8 mouse cellular contexts compared by ENCODE assay signal in genomic region chr19:24030871-24031556, GRCm38 (mm10). TPM values are rescaled to one million over a fixed set of nuclear protein-coding genes. Genes with fewer than 3 reads are reported as not detected.
DNase-seq lines count a peak whose midpoint lies in the region; ATAC-seq lines count a peak whose summit lies in the region.

Gene Fam189a2, minus strand, starts transcription at chr19:24031019.

- ATAC-seq in forebrain, embryonic 16.5 days: peak; percentile 86
- ATAC-seq in midbrain, embryonic 13.5 days: peak; percentile 90

- H3K9me3 ChIP-seq in forebrain, embryonic 16.5 days (ENCODE audit: control insufficient read depth, low read length): no peaks in the 10 kb centered on the region
- H3K9me3 ChIP-seq in hindbrain, embryonic 10.5 days: no peaks in the 10 kb centered on the region
- no peaks in the 10 kb centered on the region for H3K9me3 ChIP-seq in midbrain, embryonic 13.5 days

- H3K9ac ChIP-seq in forebrain, embryonic 16.5 days (replicated peaks; ENCODE audit: low read depth, low read length): peak within 1 kb of the TSS; percentile 76
- peak within 1 kb of the TSS; percentile 76 for H3K9ac ChIP-seq in midbrain, embryonic 13.5 days (replicated peaks)

- peak within 1 kb of the TSS; percentile 96 for H3K4me2 ChIP-seq in forebrain, embryonic 16.5 days (ENCODE audit: low read length)
- H3K4me2 ChIP-seq in midbrain, embryonic 13.5 days (replicated peaks): peak within 1 kb of the TSS; percentile 88

- peaks cover 27% of the 10 kb centered on the region for H3K27me3 ChIP-seq in forebrain, embryonic 16.5 days (replicated peaks; ENCODE audit: control insufficient read depth, insufficient read depth, low read length)
- H3K27me3 ChIP-seq in hindbrain, embryonic 10.5 days (ENCODE audit: insufficient read depth, poor library complexity, severe bottlenecking): peaks cover 64% of the 10 kb centered on the region
- H3K27me3 ChIP-seq in midbrain, embryonic 13.5 days: peaks cover 55% of the 10 kb centered on the region

- peak within 1 kb of the TSS; percentile 70 for H3K27ac ChIP-seq in brown adipose tissue, adult 24 weeks (replicated peaks; ENCODE audit: low read depth, low read length)
- no peak within 1 kb of the TSS for H3K27ac ChIP-seq in forebrain, embryonic 16.5 days (ENCODE audit: low read length)
- H3K27ac ChIP-seq in hindbrain, embryonic 10.5 days: peak within 1 kb of the TSS; percentile 82
- peak within 1 kb of the TSS; percentile 67 for H3K27ac ChIP-seq in midbrain, embryonic 13.5 days

- under 1% methylated on average over 65 of the region's 65 CpGs for WGBS in forebrain, embryonic 16.5 days
- 2% methylated on average over 59 of the region's 65 CpGs for WGBS in hindbrain, embryonic 10.5 days
- whole genome bisulfite sequencing in midbrain, embryonic 13.5 days: under 1% methylated on average over 56 of the region's 65 CpGs

- no peaks in the 10 kb centered on the region for H3K36me3 ChIP-seq in forebrain, embryonic 16.5 days (ENCODE audit: control insufficient read depth, insufficient read depth)
- H3K36me3 ChIP-seq in hindbrain, embryonic 10.5 days: no peaks in the 10 kb centered on the region
- H3K36me3 ChIP-seq in midbrain, embryonic 13.5 days: no peaks in the 10 kb centered on the region

- H3K4me3 ChIP-seq in brown adipose tissue, adult 24 weeks (ENCODE audit: insufficient read depth, low read depth, low read length): peak within 1 kb of the TSS; percentile 97
- peak within 1 kb of the TSS; percentile 71 for H3K4me3 ChIP-seq in forebrain, embryonic 16.5 days (replicated peaks; ENCODE audit: low read length)
- H3K4me3 ChIP-seq in hindbrain, embryonic 10.5 days: peak within 1 kb of the TSS; percentile 67
- H3K4me3 ChIP-seq in midbrain, embryonic 13.5 days (replicated peaks): peak within 1 kb of the TSS; percentile 69

- H3K4me1 ChIP-seq in brown adipose tissue, adult 24 weeks (ENCODE audit: control insufficient read depth, insufficient read depth, insufficient read length, low read length): peaks cover 7% of the 10 kb centered on the region
- H3K4me1 ChIP-seq in forebrain, embryonic 16.5 days (replicated peaks; ENCODE audit: control insufficient read depth, insufficient read depth, low read length): peaks cover 12% of the 10 kb centered on the region
- H3K4me1 ChIP-seq in hindbrain, embryonic 10.5 days (replicated peaks): peaks cover 69% of the 10 kb centered on the region
- peaks cover 29% of the 10 kb centered on the region for H3K4me1 ChIP-seq in midbrain, embryonic 13.5 days (replicated peaks)

- intact Hi-C loops in left cerebral cortex, postnatal 14 days (cut with DNase I): no loop called here

- peak; percentile 60 to 83 for DNase-seq in adrenal gland, adult (ENCODE audit: inconsistent age in 2 of 2, low spot score in 1 of 2)
- DNase-seq in adrenal gland, adult 8-10 months: no peak
- DNase-seq in hindbrain, embryonic 10.5 days (ENCODE audit: low spot score): peak; percentile 49
- peak in 1 of 2 experiments; percentile 23 for DNase-seq in left cerebral cortex, postnatal 14 days (ENCODE audit: low spot score in 2 of 2)
- DNase-seq in yolk sac, embryonic 10.5 days (ENCODE audit: low spot score): peak; percentile 47

RNA-seq across cellular contexts. Expression of gene Fam189a2, which starts in this region (rescaled TPM):
- total RNA-seq in adrenal gland, adult 8-10 months (2022): 10 to 100 TPM in 2 of 4 experiments, 1 to 10 TPM in 2; 8.0 to 16.6 (median 11.7) TPM
- 2.9 and 3.7 TPM in 2 replicates for polyA plus RNA-seq in brown adipose tissue, adult 24 weeks (2012; ENCODE audit: insufficient read depth, insufficient read length, missing spikeins)
- polyA plus RNA-seq in forebrain, embryonic 16.5 days (2015; fragmentation: Nextera tagmentation; extraction: Ambion mirVana): 0.37 and 1.1 TPM in 2 replicates
- 0.60 and 0.98 TPM in 2 replicates for polyA plus RNA-seq in hindbrain, embryonic 10.5 days (2016; fragmentation: Nextera tagmentation; extraction: Ambion mirVana)
- 10 to 100 TPM; 15.8 to 18.0 TPM for total RNA-seq in left cerebral cortex, postnatal 14 days (2021)
- polyA plus RNA-seq in midbrain, embryonic 13.5 days (2015; fragmentation: Nextera tagmentation; extraction: Ambion mirVana): 1.4 and 1.5 TPM in 2 replicates

Comparison
In these comparisons a context has a peak if more than half of its experiments do, and no peak if none do; other contexts are left out.
1. Peak in DNase-seq, H3K4me3 ChIP-seq and H3K27ac ChIP-seq in hindbrain, embryonic 10.5 days; RNA of the gene not detected or under 1 TPM.